9 mouse cellular contexts compared by ENCODE assay signal in the genomic region with DNA sequence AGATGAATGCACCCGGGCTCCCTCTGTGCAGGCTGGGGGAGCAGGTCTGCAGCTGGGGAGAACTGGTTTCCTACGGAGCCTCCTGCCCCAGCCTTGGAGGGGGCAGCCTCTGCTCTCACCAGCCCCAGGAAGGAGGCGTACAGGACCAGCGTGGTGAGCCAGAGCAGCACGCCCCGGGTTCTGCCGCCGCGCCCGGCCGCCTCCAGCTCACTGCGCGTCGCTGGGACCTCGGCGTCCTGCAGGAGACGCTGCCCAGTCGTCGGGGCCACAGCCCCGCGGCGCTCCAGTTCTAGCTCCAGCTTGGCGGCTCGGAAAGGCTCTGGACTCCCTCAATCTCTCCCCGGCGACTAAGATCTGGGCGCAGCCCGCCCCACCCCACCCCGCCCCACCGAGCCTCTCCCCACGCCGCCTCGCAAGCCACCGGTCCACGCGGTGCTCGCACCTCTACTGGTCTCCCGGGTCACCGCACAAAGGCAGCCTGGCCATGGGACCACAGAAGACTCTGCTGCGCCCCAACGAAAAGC. TPM values are rescaled to one million over a fixed set of nuclear protein-coding genes. Genes with fewer than 3 reads are reported as not detected.
DNase-seq lines count a peak whose midpoint lies in the region; ATAC-seq lines count a peak whose summit lies in the region.
"Had no signal": no experiment of that assay in that cellular context is flagged by ENCODE, and none has a peak within 500 bp of the region (broad histone marks: within the 10 kb centered on the region; RNA-seq: fewer than 3 reads in every experiment).

Mfsd4b2 (minus strand) TSS at position 308 of the 524 bp plus-strand sequence.

- 0 out of 2 replicates have a peak, but pooled peaks cover 5% of the 10 kb centered on the region for H3K4me1 ChIP-seq in forebrain, embryonic 13.5 days
- peaks cover 6% of the 10 kb centered on the region for H3K4me1 ChIP-seq in kidney, embryonic 15.5 days
- peaks cover 9% of the 10 kb centered on the region; the same call in 1 of the 2 replicates for H3K4me1 ChIP-seq in midbrain, embryonic 12.5 days

- peak; percentile 3 for DNase-seq in gastrocnemius, adult 18-20 months (ENCODE audit: low spot score)
- no peak for DNase-seq in gastrocnemius, adult 8-10 months (ENCODE audit: low spot score in 2 of 2)
- peak; percentile 31 for DNase-seq in R1 (ENCODE audit: low read depth, low spot score)
- peak; percentile 6 to 12 for DNase-seq in thymus, postnatal 36 days
- no peak for DNase-seq in c-Kit-positive CD71-positive TER-119-positive erythroid progenitor cells, embryonic 14.5 days (ENCODE audit: low spot score)

- no peaks in the 10 kb centered on the region for H3K9me3 ChIP-seq in forebrain, embryonic 13.5 days (replicated peaks)
- H3K9me3 ChIP-seq in kidney, embryonic 15.5 days (replicated peaks) = no peaks in the 10 kb centered on the region
- no peaks in the 10 kb centered on the region for H3K9me3 ChIP-seq in midbrain, embryonic 12.5 days

- H3K4me2 ChIP-seq in forebrain, embryonic 13.5 days = peak within 1 kb of the TSS; percentile 78
- H3K4me2 ChIP-seq in kidney, embryonic 15.5 days = peak within 1 kb of the TSS; percentile 89
- peak within 1 kb of the TSS; percentile 86 for H3K4me2 ChIP-seq in midbrain, embryonic 12.5 days (replicated peaks)

- WGBS in forebrain, embryonic 13.5 days = under 1% methylated on average over 38 of the region's 41 CpGs
- WGBS in kidney, embryonic 15.5 days = under 1% methylated on average over 41 of the region's 41 CpGs
- WGBS in midbrain, embryonic 12.5 days = under 1% methylated on average over 41 of the region's 41 CpGs

- peak; percentile 45; the same call in 1 of the 2 replicates for ATAC-seq in forebrain, embryonic 13.5 days
- peak; percentile 78 for ATAC-seq in kidney, embryonic 15.5 days (replicated peaks; ENCODE audit: low FRiP score)
- peak; percentile 49 for ATAC-seq in midbrain, embryonic 12.5 days (ENCODE audit: low FRiP score, low read depth)

- no peak within 1 kb of the TSS for H3K27ac ChIP-seq in forebrain, embryonic 13.5 days
- H3K27ac ChIP-seq in kidney, embryonic 15.5 days = no peak within 1 kb of the TSS
- H3K27ac ChIP-seq in midbrain, embryonic 12.5 days (replicated peaks) = no peak within 1 kb of the TSS

- peak within 1 kb of the TSS; percentile 66 for H3K9ac ChIP-seq in forebrain, embryonic 13.5 days
- H3K9ac ChIP-seq in kidney, embryonic 15.5 days = peak within 1 kb of the TSS; percentile 42; the same call in 1 of the 2 replicates
- H3K9ac ChIP-seq in midbrain, embryonic 12.5 days (replicated peaks) = peak within 1 kb of the TSS; percentile 54

- H3K27me3 ChIP-seq in forebrain, embryonic 13.5 days = peaks cover 22% of the 10 kb centered on the region
- peaks cover 17% of the 10 kb centered on the region for H3K27me3 ChIP-seq in kidney, embryonic 15.5 days
- peaks cover 23% of the 10 kb centered on the region for H3K27me3 ChIP-seq in midbrain, embryonic 12.5 days
- H3K27me3 ChIP-seq: CH12.LX had no signal

- H3K4me3 ChIP-seq in forebrain, embryonic 13.5 days = peak within 1 kb of the TSS; percentile 44
- peak within 1 kb of the TSS; percentile 49 for H3K4me3 ChIP-seq in kidney, embryonic 15.5 days (replicated peaks)
- H3K4me3 ChIP-seq in midbrain, embryonic 12.5 days = peak within 1 kb of the TSS; percentile 49

- H3K36me3 ChIP-seq in forebrain, embryonic 13.5 days (ENCODE audit: poor library complexity, severe bottlenecking) = no peaks in the 10 kb centered on the region
- no peaks in the 10 kb centered on the region for H3K36me3 ChIP-seq in kidney, embryonic 15.5 days
- H3K36me3 ChIP-seq in midbrain, embryonic 12.5 days = no peaks in the 10 kb centered on the region

RNA-seq across cellular contexts. Expression of gene Mfsd4b2, which starts in this region (rescaled TPM):
- under 1 TPM; 0.16 to 0.19 TPM for total RNA-seq in gastrocnemius, adult 18-20 months (2021)
- under 1 TPM in 2 of 4 experiments, not detected in 2; 0.11 to 0.17 TPM for total RNA-seq in gastrocnemius, adult 8-10 months (2022)
- polyA plus RNA-seq in forebrain, embryonic 13.5 days (2015; fragmentation: Nextera tagmentation; extraction: Ambion mirVana) = not detected in 2 replicates
- polyA plus RNA-seq in kidney, embryonic 15.5 days (2015; fragmentation: Nextera tagmentation; extraction: Ambion mirVana) = not detected in 2 replicates
- not detected in 2 replicates for polyA plus RNA-seq in midbrain, embryonic 12.5 days (2016; fragmentation: Nextera tagmentation; extraction: Ambion mirVana)
- total RNA-seq: CH12.LX had no signal

Comparison
In these comparisons a context has a peak if more than half of its experiments do, and no peak if none do; other contexts are left out.
1. Peak in DNase-seq in gastrocnemius, adult 18-20 months; RNA of the gene not detected or under 1 TPM.
2. Peak in ATAC-seq, H3K4me3 ChIP-seq, H3K9ac ChIP-seq and H3K4me2 ChIP-seq in forebrain, embryonic 13.5 days; RNA of the gene not detected or under 1 TPM.
3. Peak in ATAC-seq, H3K4me3 ChIP-seq, H3K9ac ChIP-seq and H3K4me2 ChIP-seq in kidney, embryonic 15.5 days; RNA of the gene not detected or under 1 TPM.
4. Peak in ATAC-seq, H3K4me3 ChIP-seq, H3K9ac ChIP-seq and H3K4me2 ChIP-seq in midbrain, embryonic 12.5 days; RNA of the gene not detected or under 1 TPM.
5. DNase-seq: peak in R1 (single experiment) and thymus, postnatal 36 days (2 of 2); none in gastrocnemius, adult 8-10 months (0 of 2) and c-Kit-positive CD71-positive TER-119-positive erythroid progenitor cells, embryonic 14.5 days (single experiment).
6. Peak in every context shown above with its lines, with median percentiles within 50 percentile points of each other: ATAC-seq, H3K4me2 ChIP-seq, H3K4me3 ChIP-seq and H3K9ac ChIP-seq.